Mouse (Mus musculus): ENCODE results near the gene Nudt4. TPM values are rescaled to one million over a fixed set of nuclear protein-coding genes. Genes with fewer than 3 reads are reported as not detected.
A peak's percentile ranks its signal among the peaks of the same experiment; 100 is the strongest.

Gene Nudt4
- polyA plus RNA-seq, 2 experiments = 64.7 to 108 TPM

GRCm38 (mm10) chr10:95562395-95562794 lies 1.6 kb downstream of the Nudt4 start:
- peak overlapping the region; percentile 82 for H3K4me2 ChIP-seq (replicated peaks; ENCODE audit: low read depth, low read length, severe bottlenecking)
- WGBS = 2% methylated on average over 8 of the region's 8 CpGs
- peak overlapping the region; percentile 95 for H3K4me3 ChIP-seq (replicated peaks; ENCODE audit: low read length)
- TF ChIP-seq POLR2A (IDR thresholded peaks at IDR 0.05; ENCODE audit: borderline replicate concordance, extremely low read depth, insufficient read depth, insufficient read length) = no peak
- H3K36me3 ChIP-seq (ENCODE audit: control insufficient read depth, insufficient read depth, low read length) = peaks cover 3% of the 10 kb centered on the region; the same call in 1 of the 2 replicates
- peaks cover 11% of the 10 kb centered on the region; the same call in 1 of the 2 replicates for H3K4me1 ChIP-seq (ENCODE audit: control insufficient read depth, insufficient read depth, low read length)
- H3K9ac ChIP-seq (ENCODE audit: low read depth, low read length, severe bottlenecking) = peak overlapping the region; percentile 92
- no peak overlapping the region for H3K27ac ChIP-seq (replicated peaks; ENCODE audit: low read depth, low read length)
- H3K27me3 ChIP-seq (ENCODE audit: control insufficient read depth, insufficient read depth, low read length) = no peaks in the 10 kb centered on the region
- DNase-seq (ENCODE audit: low spot score) = no peak
- ATAC-seq (ENCODE audit: low FRiP score, low read depth) = no peak
- no peaks in the 10 kb centered on the region for H3K9me3 ChIP-seq (ENCODE audit: control insufficient read depth, low read length)

DNA sequence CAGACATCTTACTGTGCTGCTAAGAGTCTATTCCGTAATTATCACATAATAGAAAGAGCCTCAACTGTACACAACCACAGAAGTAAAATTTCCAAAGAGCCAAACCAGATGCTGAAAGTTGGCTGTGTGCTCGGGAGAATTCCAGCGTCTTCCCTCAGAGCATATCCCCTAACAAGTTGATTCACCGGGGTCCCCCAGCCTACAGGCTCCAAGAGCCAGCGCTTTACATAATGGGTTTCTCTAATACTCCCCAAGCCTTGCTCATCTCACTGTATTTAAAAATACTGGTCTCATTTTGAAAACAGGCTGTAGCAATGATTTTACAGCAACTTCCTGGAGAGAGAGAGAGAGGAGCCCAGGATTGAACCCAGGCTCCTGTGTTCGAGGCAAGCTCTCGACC lies 2.3 kb downstream of the Nudt4 start:
- H3K27ac ChIP-seq (replicated peaks; ENCODE audit: low read depth, low read length) = no peak overlapping the region
- ATAC-seq (ENCODE audit: low FRiP score, low read depth) = no peak
- 41% methylated on average over 7 of the region's 7 CpGs for WGBS
- no peak for TF ChIP-seq POLR2A (IDR thresholded peaks at IDR 0.05; ENCODE audit: borderline replicate concordance, extremely low read depth, insufficient read depth, insufficient read length)
- peaks cover 3% of the 10 kb centered on the region; the same call in 1 of the 2 replicates for H3K36me3 ChIP-seq (ENCODE audit: control insufficient read depth, insufficient read depth, low read length)
- peak overlapping the region; percentile 92; the same call in 1 of the 2 replicates for H3K9ac ChIP-seq (ENCODE audit: low read depth, low read length, severe bottlenecking)
- H3K27me3 ChIP-seq (ENCODE audit: control insufficient read depth, insufficient read depth, low read length) = no peaks in the 10 kb centered on the region
- peak overlapping the region; percentile 95 for H3K4me3 ChIP-seq (replicated peaks; ENCODE audit: low read length)
- peak overlapping the region; percentile 82 for H3K4me2 ChIP-seq (replicated peaks; ENCODE audit: low read depth, low read length, severe bottlenecking)
- peaks cover 11% of the 10 kb centered on the region; the same call in 1 of the 2 replicates for H3K4me1 ChIP-seq (ENCODE audit: control insufficient read depth, insufficient read depth, low read length)
- no peak for DNase-seq (ENCODE audit: low spot score)
- no peaks in the 10 kb centered on the region for H3K9me3 ChIP-seq (ENCODE audit: control insufficient read depth, low read length)

- no peaks in the 10 kb centered on the region for H3K27me3 ChIP-seq (ENCODE audit: control insufficient read depth, insufficient read depth, low read length)
- H3K4me3 ChIP-seq (replicated peaks; ENCODE audit: low read length) = no peak overlapping the region; the same call in 1 of the 2 replicates
- no peak overlapping the region; the same call in 1 of the 2 replicates for H3K4me2 ChIP-seq (replicated peaks; ENCODE audit: low read depth, low read length, severe bottlenecking)
- DNase-seq (ENCODE audit: low spot score) (no peak), ATAC-seq (ENCODE audit: low FRiP score, low read depth) (no peak)
- WGBS = 90% methylated on average over 9 of the region's 9 CpGs
- peaks cover 3% of the 10 kb centered on the region; the same call in 1 of the 2 replicates for H3K36me3 ChIP-seq (ENCODE audit: control insufficient read depth, insufficient read depth, low read length)
- no peak overlapping the region for H3K9ac ChIP-seq (ENCODE audit: low read depth, low read length, severe bottlenecking)
- TF ChIP-seq POLR2A (IDR thresholded peaks at IDR 0.05; ENCODE audit: borderline replicate concordance, extremely low read depth, insufficient read depth, insufficient read length) = no peak
- peaks cover 8% of the 10 kb centered on the region; the same call in 1 of the 2 replicates for H3K4me1 ChIP-seq (ENCODE audit: control insufficient read depth, insufficient read depth, low read length)
- H3K9me3 ChIP-seq (ENCODE audit: control insufficient read depth, low read length) = no peaks in the 10 kb centered on the region
- no peak overlapping the region for H3K27ac ChIP-seq (replicated peaks; ENCODE audit: low read depth, low read length)
These were observed 3.5 kb downstream of the Nudt4 start for GRCm38 (mm10) chr10:95560394-95560983.

- Histone ChIP-seq H3K27ac (replicated peaks; ENCODE audit: low read depth, low read length) (no peak overlapping the region), H3K4me2 (replicated peaks; ENCODE audit: low read depth, low read length, severe bottlenecking) (no peak overlapping the region), H3K4me3 (replicated peaks; ENCODE audit: low read length) (no peak overlapping the region), H3K9me3 (ENCODE audit: control insufficient read depth, low read length) (no peaks in the 10 kb centered on the region), H3K36me3 (ENCODE audit: control insufficient read depth, insufficient read depth, low read length) (peaks cover 3% of the 10 kb centered on the region; the same call in 1 of the 2 replicates), H3K27me3 (ENCODE audit: control insufficient read depth, insufficient read depth, low read length) (no peaks in the 10 kb centered on the region), H3K4me1 (ENCODE audit: control insufficient read depth, insufficient read depth, low read length) (peaks cover 3% of the 10 kb centered on the region; the same call in 1 of the 2 replicates), H3K9ac (ENCODE audit: low read depth, low read length, severe bottlenecking) (no peak overlapping the region)
- 62% methylated on average over 7 of the region's 7 CpGs for WGBS
- no peak for DNase-seq (ENCODE audit: low spot score)
- ATAC-seq (ENCODE audit: low FRiP score, low read depth) = no peak
- no peak for TF ChIP-seq POLR2A (IDR thresholded peaks at IDR 0.05; ENCODE audit: borderline replicate concordance, extremely low read depth, insufficient read depth, insufficient read length)
These were observed 4.5 kb downstream of the Nudt4 start for GRCm38 (mm10) chr10:95559426-95559825.

- DNase-seq (ENCODE audit: low spot score) (no peak), ATAC-seq (ENCODE audit: low FRiP score, low read depth) (no peak)
- no peak overlapping the region for H3K9ac ChIP-seq (ENCODE audit: low read depth, low read length, severe bottlenecking)
- no peaks in the 10 kb centered on the region for H3K9me3 ChIP-seq (ENCODE audit: control insufficient read depth, low read length)
- H3K27ac ChIP-seq (replicated peaks; ENCODE audit: low read depth, low read length) = no peak overlapping the region
- H3K27me3 ChIP-seq (ENCODE audit: control insufficient read depth, insufficient read depth, low read length) = no peaks in the 10 kb centered on the region
- no peak overlapping the region for H3K4me2 ChIP-seq (replicated peaks; ENCODE audit: low read depth, low read length, severe bottlenecking)
- WGBS = 84% methylated on average over 5 of the region's 5 CpGs
- 0 out of 2 replicates have a peak, but pooled peaks cover 3% of the 10 kb centered on the region for H3K4me1 ChIP-seq (ENCODE audit: control insufficient read depth, insufficient read depth, low read length)
- H3K36me3 ChIP-seq (ENCODE audit: control insufficient read depth, insufficient read depth, low read length) = peaks cover 3% of the 10 kb centered on the region; the same call in 1 of the 2 replicates
- TF ChIP-seq POLR2A (IDR thresholded peaks at IDR 0.05; ENCODE audit: borderline replicate concordance, extremely low read depth, insufficient read depth, insufficient read length) = no peak
- no peak overlapping the region for H3K4me3 ChIP-seq (replicated peaks; ENCODE audit: low read length)
These were observed 6.6 kb downstream of the Nudt4 start for GRCm38 (mm10) chr10:95557337-95557828.
